Mouse (Mus musculus) liver, embryonic 13.5 days (tissue): ENCODE results near the gene Gm10663. TPM values are rescaled to one million over a fixed set of nuclear protein-coding genes. Genes with fewer than 3 reads are reported as not detected.

Experiments used
- ATAC-seq: fragments of 200-750 bp; cut with Nextera tagmentation; 2 replicates; pipeline ENCODE4 v1.8.0; 2017; ENCODE audit warnings: low read depth, mild to moderate bottlenecking, moderate number of reproducible peaks, moderate library complexity
- DNase-seq: peaks from one replicate; pipeline ENCODE4 v3.0.0; 2022
- H3K27ac ChIP-seq: fragments of 300-500 bp; sonication (generic); 2 replicates; pipeline ENCODE4 v1.5.1; 2015; ENCODE audit warnings: moderate library complexity, mild to moderate bottlenecking, inconsistent platforms
- H3K27me3 ChIP-seq: fragments of 300-500 bp; sonication (generic); 2 replicates; pipeline ENCODE4 v1.6.1; 2015; ENCODE audit warnings: mild to moderate bottlenecking, inconsistent platforms
- H3K36me3 ChIP-seq: fragments of 300-500 bp; sonication (generic); 2 replicates; pipeline ENCODE4 v1.6.1; 2015; ENCODE audit warnings: mild to moderate bottlenecking, inconsistent platforms
- H3K4me1 ChIP-seq: fragments of 300-500 bp; sonication (generic); replicated peaks from 2 replicates; pipeline ENCODE4 v1.6.1; 2015; ENCODE audit warnings: inconsistent platforms
- H3K4me2 ChIP-seq: fragments of 300-500 bp; sonication (generic); 2 replicates; pipeline ENCODE4 v1.6.1; 2015; ENCODE audit warnings: inconsistent platforms, mild to moderate bottlenecking, moderate library complexity
- H3K4me3 ChIP-seq: fragments of 300-500 bp; sonication (generic); replicated peaks from 2 replicates; pipeline ENCODE4 v1.5.1; 2015; ENCODE audit warnings: mild to moderate bottlenecking, inconsistent platforms
- H3K9ac ChIP-seq: fragments of 300-500 bp; sonication (generic); 2 replicates; pipeline ENCODE4 v1.6.1; 2015; ENCODE audit warnings: mild to moderate bottlenecking, inconsistent platforms
- H3K9me3 ChIP-seq: fragments of 300-500 bp; sonication (generic); replicated peaks from 2 replicates; pipeline ENCODE4 v1.6.1; 2016; ENCODE audit warnings: inconsistent platforms
- WGBS: fragments of 180-500 bp; shearing (Covaris S2); methylation state at CpG from one replicate; pipeline ENCODE4 v1.1.7; 2015; ENCODE audit not compliant: insufficient replicate concordance; 5-methylcytosine and 5-hydroxymethylcytosine counted together
- polyA plus RNA-seq: library from polyadenylated mRNA; unstranded; fragments of >200 nt; fragmentation: Nextera tagmentation; extraction: Ambion mirVana; gene quantifications from 2 replicates; pipeline ENCODE4 v1.2.1, GENCODE M21; 2015

Gm10663 gene
- polyA plus RNA-seq = not detected in 2 replicates

- H3K4me3 ChIP-seq = no peak within 1 kb of the TSS
- 86% methylated on average over 2 of the region's 2 CpGs for WGBS
- H3K4me2 ChIP-seq = no peak within 1 kb of the TSS
- DNase-seq = no peak
- H3K9ac ChIP-seq = no peak within 1 kb of the TSS
- H3K27ac ChIP-seq = no peak within 1 kb of the TSS
- no peaks in the 10 kb centered on the region for H3K9me3 ChIP-seq
- no peaks in the 10 kb centered on the region for H3K4me1 ChIP-seq
- no peaks in the 10 kb centered on the region for H3K27me3 ChIP-seq
- no peak for ATAC-seq
- no peaks in the 10 kb centered on the region for H3K36me3 ChIP-seq
Measured at GRCm38 (mm10) chr8:65074733-65075132, at the start of gene Gm10663. Gene Gm10663 (plus strand): TSS chr8:65075033.

- no peak for DNase-seq
- no peak overlapping the region for H3K9ac ChIP-seq
- no peak for ATAC-seq
- no peak overlapping the region for H3K4me2 ChIP-seq
- no peak overlapping the region for H3K27ac ChIP-seq
- whole genome bisulfite sequencing = 73% methylated on average over 12 of the region's 12 CpGs
- H3K4me3 ChIP-seq = no peak overlapping the region
- H3K27me3 ChIP-seq = no peaks in the 10 kb centered on the region
- H3K9me3 ChIP-seq = no peaks in the 10 kb centered on the region
- H3K4me1 ChIP-seq = no peaks in the 10 kb centered on the region
- no peaks in the 10 kb centered on the region for H3K36me3 ChIP-seq
Measured at GRCm38 (mm10) chr8:65028959-65029686, 45.7 kb upstream of the Gm10663 start.

GRCm38 (mm10) chr8:65029776-65030175 is 45.1 kb upstream of the Gm10663 start:
- Histone ChIP-seq H3K36me3 (no peaks in the 10 kb centered on the region), H3K9ac (no peak overlapping the region), H3K4me2 (no peak overlapping the region), H3K27ac (no peak overlapping the region), H3K4me3 (no peak overlapping the region), H3K9me3 (no peaks in the 10 kb centered on the region), H3K27me3 (no peaks in the 10 kb centered on the region), H3K4me1 (no peaks in the 10 kb centered on the region)
- ATAC-seq (no peak), DNase-seq (no peak)
- WGBS = 70% methylated on average over 4 of the region's 4 CpGs

- no peaks in the 10 kb centered on the region for H3K4me1 ChIP-seq
- H3K27me3 ChIP-seq = 0 out of 2 replicates have a peak, but pooled peaks cover 2% of the 10 kb centered on the region
- no peak overlapping the region for H3K4me2 ChIP-seq
- WGBS = 60% methylated on average over 4 of the region's 4 CpGs
- ATAC-seq (no peak), DNase-seq (no peak)
- no peaks in the 10 kb centered on the region for H3K36me3 ChIP-seq
- no peak overlapping the region for H3K27ac ChIP-seq
- H3K9ac ChIP-seq = no peak overlapping the region
- H3K9me3 ChIP-seq = no peaks in the 10 kb centered on the region
- no peak overlapping the region for H3K4me3 ChIP-seq
Measured at GRCm38 (mm10) chr8:65030735-65031485, 43.9 kb upstream of the Gm10663 start.

- no peaks in the 10 kb centered on the region for H3K9me3 ChIP-seq
- H3K36me3 ChIP-seq = no peaks in the 10 kb centered on the region
- H3K27ac ChIP-seq = no peak overlapping the region
- ATAC-seq (no peak), DNase-seq (no peak)
- H3K9ac ChIP-seq = no peak overlapping the region
- H3K4me3 ChIP-seq = no peak overlapping the region
- H3K27me3 ChIP-seq = peaks cover 5% of the 10 kb centered on the region; the same call in 1 of the 2 replicates
- no peak overlapping the region for H3K4me2 ChIP-seq
- no peaks in the 10 kb centered on the region for H3K4me1 ChIP-seq
- whole genome bisulfite sequencing = 80% methylated on average over 1 of the region's 1 CpGs
Measured at GRCm38 (mm10) chr8:65032107-65032506, 42.7 kb upstream of the Gm10663 start.

- DNase-seq = no peak
- H3K27ac ChIP-seq = no peak overlapping the region
- no peak for ATAC-seq
- no peak overlapping the region for H3K4me3 ChIP-seq
- WGBS = 70% methylated on average over 13 of the region's 13 CpGs
- H3K27me3 ChIP-seq = peaks cover 8% of the 10 kb centered on the region; the same call in 1 of the 2 replicates
- H3K9me3 ChIP-seq = no peaks in the 10 kb centered on the region
- H3K36me3 ChIP-seq = no peaks in the 10 kb centered on the region
- H3K4me2 ChIP-seq = no peak overlapping the region
- H3K9ac ChIP-seq = no peak overlapping the region
- H3K4me1 ChIP-seq = no peaks in the 10 kb centered on the region; the same call in 1 of the 2 replicates
Measured at GRCm38 (mm10) chr8:65033056-65033455, 41.8 kb upstream of the Gm10663 start.

- ATAC-seq (no peak), DNase-seq (no peak)
- Histone ChIP-seq H3K4me3 (no peak overlapping the region), H3K36me3 (no peaks in the 10 kb centered on the region), H3K27ac (no peak overlapping the region), H3K27me3 (peaks cover 8% of the 10 kb centered on the region; the same call in 1 of the 2 replicates), H3K4me1 (no peaks in the 10 kb centered on the region; the same call in 1 of the 2 replicates), H3K4me2 (no peak overlapping the region), H3K9me3 (no peaks in the 10 kb centered on the region), H3K9ac (no peak overlapping the region)
- 47% methylated on average over 2 of the region's 2 CpGs for WGBS
Measured at GRCm38 (mm10) chr8:65034136-65034535, 40.7 kb upstream of the Gm10663 start.

GRCm38 (mm10) chr8:65037117-65037533 is 37.7 kb upstream of the Gm10663 start, which contains the start of gene Apela:
Gene Apela (minus strand): TSS chr8:65037336.
- Histone ChIP-seq H3K27ac (no peak within 1 kb of the TSS), H3K36me3 (no peaks in the 10 kb centered on the region), H3K27me3 (peaks cover 8% of the 10 kb centered on the region; the same call in 1 of the 2 replicates), H3K9me3 (no peaks in the 10 kb centered on the region), H3K4me1 (no peaks in the 10 kb centered on the region; the same call in 1 of the 2 replicates), H3K4me3 (0 out of 2 replicates have a peak within 1 kb of the TSS, but pooled peaks have one; percentile 9), H3K4me2 (peak within 1 kb of the TSS; percentile 22), H3K9ac (no peak within 1 kb of the TSS)
- 3% methylated on average over 8 of the region's 8 CpGs for WGBS
- ATAC-seq (peak; percentile 59), DNase-seq (no peak)

- H3K4me2 ChIP-seq = no peak overlapping the region
- H3K36me3 ChIP-seq = no peaks in the 10 kb centered on the region
- no peaks in the 10 kb centered on the region for H3K27me3 ChIP-seq
- no peaks in the 10 kb centered on the region for H3K4me1 ChIP-seq
- DNase-seq (no peak), ATAC-seq (peak; percentile 61)
- no peak overlapping the region for H3K4me3 ChIP-seq
- no peak overlapping the region for H3K9ac ChIP-seq
- WGBS = 44% methylated on average over 5 of the region's 5 CpGs
- no peak overlapping the region; the same call in 1 of the 2 replicates for H3K27ac ChIP-seq
- no peaks in the 10 kb centered on the region for H3K9me3 ChIP-seq
Measured at GRCm38 (mm10) chr8:65046565-65046964, 28.3 kb upstream of the Gm10663 start.

- Histone ChIP-seq H3K27me3 (no peaks in the 10 kb centered on the region), H3K4me2 (no peak overlapping the region), H3K4me1 (no peaks in the 10 kb centered on the region), H3K9ac (no peak overlapping the region), H3K9me3 (no peaks in the 10 kb centered on the region), H3K36me3 (no peaks in the 10 kb centered on the region), H3K27ac (no peak overlapping the region), H3K4me3 (no peak overlapping the region)
- DNase-seq (no peak), ATAC-seq (no peak)
- WGBS = 61% methylated on average over 4 of the region's 4 CpGs
Measured at GRCm38 (mm10) chr8:65047193-65047592, 27.6 kb upstream of the Gm10663 start.

GRCm38 (mm10) chr8:65047801-65048200 is 27.0 kb upstream of the Gm10663 start:
- no peak overlapping the region for H3K4me3 ChIP-seq
- H3K4me1 ChIP-seq = no peaks in the 10 kb centered on the region
- no peaks in the 10 kb centered on the region for H3K9me3 ChIP-seq
- WGBS = 61% methylated on average over 4 of the region's 4 CpGs
- H3K4me2 ChIP-seq = no peak overlapping the region
- no peaks in the 10 kb centered on the region for H3K27me3 ChIP-seq
- DNase-seq (no peak), ATAC-seq (no peak)
- H3K27ac ChIP-seq = no peak overlapping the region
- H3K36me3 ChIP-seq = no peaks in the 10 kb centered on the region
- no peak overlapping the region for H3K9ac ChIP-seq
